Mouse (Mus musculus): ENCODE results near the gene Med11. TPM values are rescaled to one million over a fixed set of nuclear protein-coding genes. Genes with fewer than 3 reads are reported as not detected.

Gene Med11
- polyA plus RNA-seq, 1 experiment from 2014 or later: 37.3 TPM

DNA sequence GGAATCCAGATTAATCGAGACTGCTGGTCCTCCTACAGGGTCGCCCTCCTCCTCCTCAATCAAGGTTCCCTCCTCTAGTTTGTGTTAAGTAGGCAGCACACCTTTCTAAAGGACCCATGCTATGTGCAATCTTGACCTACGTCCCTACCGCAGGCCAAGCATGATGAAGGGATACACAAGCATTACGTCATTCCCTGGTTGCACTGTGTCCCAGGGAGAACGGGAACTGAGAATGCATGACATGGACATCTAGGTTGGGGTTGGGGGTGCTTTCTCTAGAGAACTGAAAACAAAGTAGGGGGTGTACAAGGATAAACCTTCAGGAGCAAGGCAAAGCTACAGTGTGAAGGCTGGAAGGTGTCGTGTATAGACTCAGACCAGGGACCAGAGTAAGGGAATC is 9.8 kb upstream of the Med11 start:
- 84% methylated on average over 7 of the region's 7 CpGs for WGBS
- no peaks in the 10 kb centered on the region for H3K27me3 ChIP-seq (replicated peaks; ENCODE audit: insufficient read depth, low read length)
- no peak for ATAC-seq
- H3K9ac ChIP-seq (replicated peaks; ENCODE audit: low read depth): no peak overlapping the region
- H3K4me3 ChIP-seq (ENCODE audit: low read depth, low read length): no peak overlapping the region
- H3K36me3 ChIP-seq (ENCODE audit: insufficient read depth, low read length): 0 out of 2 replicates have a peak, but pooled peaks cover 3% of the 10 kb centered on the region
- H3K27ac ChIP-seq (ENCODE audit: low read length): no peak overlapping the region
- no peaks in the 10 kb centered on the region for H3K9me3 ChIP-seq (ENCODE audit: low read length)
- TF ChIP-seq EP300 (IDR thresholded peaks at IDR 0.05) (no peak), CTCF (IDR thresholded peaks at IDR 0.05) (no peak)
- DNase-seq (ENCODE audit: low spot score): peak; percentile 29
- H3K4me1 ChIP-seq (ENCODE audit: insufficient read depth, low read depth, low read length): no peaks in the 10 kb centered on the region
- H3K4me2 ChIP-seq (replicated peaks; ENCODE audit: low read depth, low read length): no peak overlapping the region

DNA sequence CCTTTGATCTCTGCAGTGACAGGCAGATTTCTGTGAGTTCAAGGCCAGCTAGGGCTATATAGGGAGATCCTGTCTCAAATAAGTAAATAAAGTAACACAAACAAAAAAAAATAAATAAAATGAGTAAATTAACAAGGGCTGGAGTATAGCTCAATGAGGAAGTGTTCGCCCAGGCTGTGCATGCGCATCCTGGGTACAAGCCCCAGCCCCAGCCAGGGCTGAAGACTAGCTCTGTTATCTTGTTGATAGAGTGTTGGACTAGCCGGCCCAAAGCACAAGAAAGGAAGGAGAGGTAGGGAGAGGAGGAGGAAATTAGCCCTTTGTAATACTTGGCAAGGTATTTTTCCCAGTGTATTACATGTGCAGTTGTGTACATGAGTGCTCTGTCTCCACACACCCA is 7.8 kb upstream of the Med11 start:
- Histone ChIP-seq H3K4me3 (ENCODE audit: low read depth, low read length) (no peak overlapping the region), H3K36me3 (ENCODE audit: insufficient read depth, low read length) (no peaks in the 10 kb centered on the region), H3K9ac (replicated peaks; ENCODE audit: low read depth) (no peak overlapping the region), H3K4me2 (replicated peaks; ENCODE audit: low read depth, low read length) (no peak overlapping the region), H3K4me1 (ENCODE audit: insufficient read depth, low read depth, low read length) (no peaks in the 10 kb centered on the region), H3K27ac (ENCODE audit: low read length) (no peak overlapping the region), H3K9me3 (ENCODE audit: low read length) (no peaks in the 10 kb centered on the region), H3K27me3 (replicated peaks; ENCODE audit: insufficient read depth, low read length) (no peaks in the 10 kb centered on the region)
- TF ChIP-seq EP300 (IDR thresholded peaks at IDR 0.05) (no peak), CTCF (IDR thresholded peaks at IDR 0.05) (no peak)
- ATAC-seq (no peak), DNase-seq (ENCODE audit: low spot score) (no peak)
- WGBS: 72% methylated on average over 3 of the region's 3 CpGs

DNA sequence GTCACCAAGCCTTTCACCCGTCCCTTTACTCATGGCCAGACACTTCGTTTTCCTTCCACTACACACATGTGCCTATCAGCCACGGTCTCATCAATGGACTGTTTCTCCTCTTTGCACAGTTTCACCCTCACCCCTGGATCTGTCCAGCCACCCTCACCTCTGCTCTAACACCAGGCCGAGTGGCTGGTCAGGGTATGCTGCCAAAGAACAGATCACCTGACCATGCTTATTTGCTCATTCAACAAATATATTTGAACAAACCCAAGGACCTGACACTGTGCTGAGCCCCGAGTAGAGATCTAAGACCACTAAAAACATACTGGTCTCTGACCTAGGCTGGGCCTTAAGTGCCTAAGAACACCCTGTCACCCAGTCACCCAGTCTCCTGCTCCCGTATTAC is 7.1 kb upstream of the Med11 start:
- Histone ChIP-seq H3K27ac (ENCODE audit: low read length) (no peak overlapping the region), H3K9me3 (ENCODE audit: low read length) (no peaks in the 10 kb centered on the region), H3K4me2 (replicated peaks; ENCODE audit: low read depth, low read length) (no peak overlapping the region), H3K9ac (replicated peaks; ENCODE audit: low read depth) (no peak overlapping the region), H3K27me3 (replicated peaks; ENCODE audit: insufficient read depth, low read length) (no peaks in the 10 kb centered on the region), H3K4me3 (ENCODE audit: low read depth, low read length) (no peak overlapping the region), H3K36me3 (ENCODE audit: insufficient read depth, low read length) (no peaks in the 10 kb centered on the region), H3K4me1 (ENCODE audit: insufficient read depth, low read depth, low read length) (no peaks in the 10 kb centered on the region)
- DNase-seq (ENCODE audit: low spot score): peak; percentile 53
- TF ChIP-seq EP300 (IDR thresholded peaks at IDR 0.05) (no peak), CTCF (IDR thresholded peaks at IDR 0.05) (no peak)
- peak; percentile 75 for ATAC-seq
- WGBS: 35% methylated on average over 6 of the region's 6 CpGs

DNA sequence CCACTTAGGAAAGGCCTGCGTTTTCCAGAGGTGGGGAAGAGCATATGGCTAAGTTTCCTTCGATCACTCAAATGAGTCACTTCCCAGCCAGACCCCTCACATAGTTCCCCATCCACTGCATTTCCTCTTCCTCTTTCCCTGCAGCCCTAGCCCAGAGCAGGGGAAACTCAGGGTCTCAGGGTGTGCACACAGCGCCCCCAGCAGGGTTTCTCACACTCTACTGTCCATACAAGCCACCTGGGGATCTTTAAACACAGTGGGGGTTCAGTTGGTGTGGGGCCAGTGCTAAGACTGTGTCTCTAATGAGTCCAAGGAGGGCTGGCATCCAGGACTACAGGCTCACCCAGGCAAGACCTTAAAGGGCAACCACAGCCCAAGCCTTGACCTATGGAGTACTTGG is 5.0 kb upstream of the Med11 start:
- DNase-seq (ENCODE audit: low spot score) (peak; percentile 35), ATAC-seq (no peak)
- TF ChIP-seq CTCF (IDR thresholded peaks at IDR 0.05) (peak; percentile 31; the same call in 1 of the 2 replicates), EP300 (IDR thresholded peaks at IDR 0.05) (no peak)
- Histone ChIP-seq H3K27me3 (replicated peaks; ENCODE audit: insufficient read depth, low read length) (no peaks in the 10 kb centered on the region), H3K9me3 (ENCODE audit: low read length) (no peaks in the 10 kb centered on the region), H3K27ac (ENCODE audit: low read length) (no peak overlapping the region), H3K36me3 (ENCODE audit: insufficient read depth, low read length) (no peaks in the 10 kb centered on the region), H3K4me3 (ENCODE audit: low read depth, low read length) (no peak overlapping the region), H3K4me2 (replicated peaks; ENCODE audit: low read depth, low read length) (no peak overlapping the region), H3K9ac (replicated peaks; ENCODE audit: low read depth) (no peak overlapping the region), H3K4me1 (ENCODE audit: insufficient read depth, low read depth, low read length) (peaks cover 3% of the 10 kb centered on the region; the same call in 1 of the 2 replicates)
- 27% methylated on average over 3 of the region's 3 CpGs for WGBS

DNA sequence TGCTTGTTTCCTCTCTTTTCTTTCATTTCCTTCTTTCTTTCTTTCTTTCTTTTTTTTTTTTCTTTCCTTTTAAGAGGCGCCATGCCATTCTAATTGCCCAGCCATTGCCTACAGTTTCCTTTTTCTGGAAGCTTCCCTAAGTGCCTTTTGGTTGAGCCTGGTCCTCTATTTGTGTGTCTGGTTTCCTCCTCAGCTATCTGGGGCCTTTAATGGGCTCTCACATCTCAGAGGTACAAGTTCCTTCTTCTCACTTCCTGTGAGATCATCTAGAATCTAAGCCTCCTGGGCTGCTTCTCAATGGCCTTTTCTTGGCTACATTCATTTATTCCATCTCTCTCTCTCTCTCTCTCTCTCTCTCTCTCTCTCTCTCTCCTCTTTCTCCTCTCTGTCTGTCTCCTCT is 4.3 kb upstream of the Med11 start:
- Histone ChIP-seq H3K4me2 (replicated peaks; ENCODE audit: low read depth, low read length) (no peak overlapping the region), H3K4me1 (ENCODE audit: insufficient read depth, low read depth, low read length) (peaks cover 3% of the 10 kb centered on the region; the same call in 1 of the 2 replicates), H3K27me3 (replicated peaks; ENCODE audit: insufficient read depth, low read length) (no peaks in the 10 kb centered on the region), H3K36me3 (ENCODE audit: insufficient read depth, low read length) (no peaks in the 10 kb centered on the region), H3K27ac (ENCODE audit: low read length) (no peak overlapping the region), H3K9ac (replicated peaks; ENCODE audit: low read depth) (no peak overlapping the region), H3K9me3 (ENCODE audit: low read length) (no peaks in the 10 kb centered on the region), H3K4me3 (ENCODE audit: low read depth, low read length) (no peak overlapping the region)
- WGBS: 75% methylated on average over 1 of the region's 1 CpGs
- no peak for TF ChIP-seq EP300 (IDR thresholded peaks at IDR 0.05)
- no peak for TF ChIP-seq CTCF (IDR thresholded peaks at IDR 0.05)
- DNase-seq (ENCODE audit: low spot score) (no peak), ATAC-seq (no peak)

DNA sequence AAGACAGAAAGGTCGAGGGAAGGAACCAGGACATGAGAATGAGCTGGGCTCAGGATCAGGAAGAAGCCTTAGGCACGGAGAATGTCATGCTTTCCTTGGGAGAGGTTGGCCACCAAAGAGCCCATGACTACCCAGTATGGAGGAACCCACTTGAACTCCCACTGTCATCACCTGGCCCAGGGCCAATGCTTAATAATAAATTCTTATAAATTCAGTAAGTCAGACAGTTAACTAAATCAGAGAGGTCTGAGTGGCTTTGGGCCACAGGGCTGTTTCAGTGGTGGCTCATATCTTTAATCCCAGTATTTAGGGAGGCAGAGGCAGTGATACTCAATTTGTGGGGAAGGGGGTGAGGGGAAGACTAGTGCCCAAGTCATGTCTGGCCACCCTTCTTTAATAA is 793 bp upstream of the Med11 start:
- WGBS: 78% methylated on average over 2 of the region's 2 CpGs
- peaks cover 8% of the 10 kb centered on the region for H3K36me3 ChIP-seq (ENCODE audit: insufficient read depth, low read length)
- ATAC-seq: no peak
- TF ChIP-seq CTCF (IDR thresholded peaks at IDR 0.05) (no peak), EP300 (IDR thresholded peaks at IDR 0.05) (no peak)
- DNase-seq (ENCODE audit: low spot score): no peak
- no peak overlapping the region for H3K9ac ChIP-seq (replicated peaks; ENCODE audit: low read depth)
- H3K27ac ChIP-seq (ENCODE audit: low read length): no peak overlapping the region
- no peaks in the 10 kb centered on the region for H3K9me3 ChIP-seq (ENCODE audit: low read length)
- H3K4me2 ChIP-seq (replicated peaks; ENCODE audit: low read depth, low read length): no peak overlapping the region
- H3K27me3 ChIP-seq (replicated peaks; ENCODE audit: insufficient read depth, low read length): no peaks in the 10 kb centered on the region
- peaks cover 9% of the 10 kb centered on the region; the same call in 1 of the 2 replicates for H3K4me1 ChIP-seq (ENCODE audit: insufficient read depth, low read depth, low read length)
- H3K4me3 ChIP-seq (ENCODE audit: low read depth, low read length): no peak overlapping the region

Data from lung, postnatal 0 days (tissue).